Comparison of ENCODE assay signal across 8 mouse cellular contexts in genomic region chr13:56167446-56168402, GRCm38 (mm10). TPM values are rescaled to one million over a fixed set of nuclear protein-coding genes. Genes with fewer than 3 reads are reported as not detected.
DNase-seq lines count a peak whose midpoint lies in the region; ATAC-seq lines count a peak whose summit lies in the region.

No protein-coding gene starts in this region.

- WGBS in embryonic facial prominence, embryonic 13.5 days = 21% methylated on average over 12 of the region's 14 CpGs
- 42% methylated on average over 12 of the region's 14 CpGs for WGBS in midbrain, embryonic 11.5 days

- peaks cover 66% of the 10 kb centered on the region for H3K4me1 ChIP-seq in embryonic facial prominence, embryonic 13.5 days
- H3K4me1 ChIP-seq in midbrain, embryonic 11.5 days (ENCODE audit: control insufficient read depth, insufficient read depth, low read length) = peaks cover 2% of the 10 kb centered on the region; the same call in 1 of the 2 replicates

- no peak overlapping the region for H3K4me3 ChIP-seq in embryonic facial prominence, embryonic 13.5 days
- H3K4me3 ChIP-seq in midbrain, embryonic 11.5 days (ENCODE audit: low read depth, low read length) = no peak overlapping the region

- peaks cover 3% of the 10 kb centered on the region; the same call in 1 of the 2 replicates for H3K27me3 ChIP-seq in embryonic facial prominence, embryonic 13.5 days
- no peaks in the 10 kb centered on the region for H3K27me3 ChIP-seq in midbrain, embryonic 11.5 days (ENCODE audit: control insufficient read depth, insufficient read depth, low read length)

- peak; percentile 38 for DNase-seq in adrenal gland, postnatal 14 days
- DNase-seq in adrenal gland, adult 8-10 months = no peak
- peak; percentile 37 for DNase-seq in A20 (ENCODE audit: low read depth, low spot score)
- peak; percentile 59 for DNase-seq in induced T-regulatory cell, adult 2 months (ENCODE audit: low read depth)
- DNase-seq in midbrain, embryonic 11.5 days (ENCODE audit: low spot score, missing footprints) = peak; percentile 87
- no peak for DNase-seq in right cerebral cortex, postnatal 36 days (ENCODE audit: low spot score in 2 of 2)

- H3K9ac ChIP-seq in embryonic facial prominence, embryonic 13.5 days = no peak overlapping the region
- H3K9ac ChIP-seq in midbrain, embryonic 11.5 days (ENCODE audit: low read length) = no peak overlapping the region

- peak overlapping the region; percentile 90 for H3K27ac ChIP-seq in embryonic facial prominence, embryonic 13.5 days
- H3K27ac ChIP-seq in midbrain, embryonic 11.5 days (ENCODE audit: low read depth, low read length) = no peak overlapping the region

- peak overlapping the region; percentile 28; the same call in 1 of the 2 replicates for H3K4me2 ChIP-seq in embryonic facial prominence, embryonic 13.5 days
- H3K4me2 ChIP-seq in midbrain, embryonic 11.5 days = no peak overlapping the region

- no peaks in the 10 kb centered on the region for H3K36me3 ChIP-seq in embryonic facial prominence, embryonic 13.5 days
- H3K36me3 ChIP-seq in midbrain, embryonic 11.5 days (ENCODE audit: control insufficient read depth, insufficient read depth, low read length) = no peaks in the 10 kb centered on the region

- ATAC-seq in embryonic facial prominence, embryonic 13.5 days (ENCODE audit: insufficient number of reproducible peaks, insufficient read depth, low FRiP score, low TSS enrichment, low read depth) = no peak
- peak; percentile 61 for ATAC-seq in midbrain, embryonic 11.5 days (ENCODE audit: low FRiP score)
- ATAC-seq in erythroid progenitor cell, adult 5-6 weeks (replicated peaks; ENCODE audit: low FRiP score, poor library complexity, severe bottlenecking) = no peak

- H3K9me3 ChIP-seq in embryonic facial prominence, embryonic 13.5 days = no peaks in the 10 kb centered on the region
- H3K9me3 ChIP-seq in midbrain, embryonic 11.5 days (ENCODE audit: control insufficient read depth, low read length) = no peaks in the 10 kb centered on the region

RNA-seq across cellular contexts. Expression of gene Tifab, which starts 11.0 kb away (rescaled TPM):
- 1.1 and 2.4 TPM in 2 replicates for total RNA-seq in adrenal gland, postnatal 14 days (2021)
- 1 to 10 TPM; 1.9 to 5.3 (median 4.4) TPM for total RNA-seq in adrenal gland, adult 8-10 months (2022)
- polyA plus RNA-seq in embryonic facial prominence, embryonic 13.5 days (2015; fragmentation: Nextera tagmentation; extraction: Ambion mirVana) = 1.1 and 1.7 TPM in 2 replicates
- polyA plus RNA-seq in midbrain, embryonic 11.5 days (2014; fragmentation: Nextera tagmentation; extraction: Ambion mirVana) = 0.43 and 0.60 TPM in 2 replicates
- total RNA-seq in erythroid progenitor cell, adult 5-6 weeks (2015; ENCODE audit: low replicate concordance) = 9.2 and 11.9 TPM in 2 replicates
- 3.1 and 10.2 TPM in 2 replicates for total RNA-seq in erythroid progenitor cell, adult 5-6 weeks (2017; ENCODE audit: low replicate concordance)

RNA-seq across cellular contexts. Expression of gene H2afy, which starts 31.6 kb away (rescaled TPM):
- 126 and 140 TPM in 2 replicates for total RNA-seq in adrenal gland, postnatal 14 days (2021)
- 100 to 1,000 TPM; 130 to 162 (median 139) TPM for total RNA-seq in adrenal gland, adult 8-10 months (2022)
- 338 and 383 TPM in 2 replicates for polyA plus RNA-seq in embryonic facial prominence, embryonic 13.5 days (2015; fragmentation: Nextera tagmentation; extraction: Ambion mirVana)
- polyA plus RNA-seq in midbrain, embryonic 11.5 days (2014; fragmentation: Nextera tagmentation; extraction: Ambion mirVana) = 677 and 693 TPM in 2 replicates
- total RNA-seq in erythroid progenitor cell, adult 5-6 weeks (2015; ENCODE audit: low replicate concordance) = 63.4 and 72.5 TPM in 2 replicates
- total RNA-seq in erythroid progenitor cell, adult 5-6 weeks (2017; ENCODE audit: low replicate concordance) = 62.3 and 78.6 TPM in 2 replicates

Comparison
In these comparisons a context has a peak if more than half of its experiments do, and no peak if none do; other contexts are left out.
1. DNase-seq: peak in adrenal gland, postnatal 14 days (single experiment), A20 (single experiment), induced T-regulatory cell, adult 2 months (single experiment) and midbrain, embryonic 11.5 days (single experiment); none in adrenal gland, adult 8-10 months (single experiment) and right cerebral cortex, postnatal 36 days (0 of 2).